Mouse (Mus musculus) frontal cortex, adult (tissue): ENCODE measurements at regions not wholly inside any gene's neighbourhood (a gene's known extent, or its start where the extent isn't known, plus 50 kb on each side); places are given as distances from the start of the nearest gene placed in this dataset.

ENCODE experiments used
- ATAC-seq: cut with Nextera tagmentation; 2 replicates; pipeline ENCODE4 v1.9.2; 2017; ENCODE audit warnings: mild to moderate bottlenecking, moderate library complexity, mixed read lengths; ENCODE audit not compliant: low TSS enrichment

DNA sequence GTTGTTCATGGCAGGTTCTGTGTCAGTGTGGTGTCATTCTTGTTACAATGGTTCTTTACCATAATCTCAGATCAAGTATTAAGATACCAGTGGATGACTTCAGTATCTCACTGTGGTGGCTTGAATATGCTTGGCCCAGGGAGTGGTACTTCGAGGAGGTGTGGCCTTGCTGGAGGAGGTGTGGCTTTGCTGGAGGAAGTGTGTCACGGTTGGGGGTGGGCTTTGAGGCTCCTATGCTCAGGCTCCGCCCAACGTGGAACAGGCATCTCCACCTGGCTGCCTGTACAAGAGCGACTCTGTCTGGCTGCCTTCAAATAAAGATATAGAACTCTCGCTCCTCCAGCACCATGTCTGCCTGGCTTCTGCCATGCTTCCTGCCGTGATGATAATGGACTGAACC is 63.6 kb downstream of the Cd2 start:
- ATAC-seq, result no peak

GRCm38 (mm10) chr3:101219897-101220296 is 67.8 kb downstream of the Cd2 start:
- no peak for ATAC-seq

GRCm38 (mm10) chr3:101216711-101217110 is 71.0 kb downstream of the Cd2 start:
- no peak for ATAC-seq

DNA sequence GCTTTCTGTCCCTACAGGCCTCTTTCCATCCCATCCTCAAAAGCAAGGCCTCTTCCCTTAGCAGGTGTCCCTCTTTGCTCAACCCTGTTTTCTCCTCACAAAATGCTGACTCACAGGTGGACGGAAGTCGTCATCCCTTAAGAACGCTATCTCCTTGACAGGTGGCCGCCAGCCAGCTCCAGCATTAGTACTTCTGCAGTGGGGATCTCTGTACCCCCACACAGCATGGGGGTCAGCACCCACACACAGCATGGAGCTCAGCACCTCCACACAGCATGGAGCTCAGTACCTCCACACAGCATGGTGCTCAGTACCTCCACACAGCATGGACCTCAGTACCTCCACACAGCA is 74.6 kb downstream of the Cd2 start:
- peak; percentile 18; the same call in 1 of the 2 replicates for ATAC-seq

DNA sequence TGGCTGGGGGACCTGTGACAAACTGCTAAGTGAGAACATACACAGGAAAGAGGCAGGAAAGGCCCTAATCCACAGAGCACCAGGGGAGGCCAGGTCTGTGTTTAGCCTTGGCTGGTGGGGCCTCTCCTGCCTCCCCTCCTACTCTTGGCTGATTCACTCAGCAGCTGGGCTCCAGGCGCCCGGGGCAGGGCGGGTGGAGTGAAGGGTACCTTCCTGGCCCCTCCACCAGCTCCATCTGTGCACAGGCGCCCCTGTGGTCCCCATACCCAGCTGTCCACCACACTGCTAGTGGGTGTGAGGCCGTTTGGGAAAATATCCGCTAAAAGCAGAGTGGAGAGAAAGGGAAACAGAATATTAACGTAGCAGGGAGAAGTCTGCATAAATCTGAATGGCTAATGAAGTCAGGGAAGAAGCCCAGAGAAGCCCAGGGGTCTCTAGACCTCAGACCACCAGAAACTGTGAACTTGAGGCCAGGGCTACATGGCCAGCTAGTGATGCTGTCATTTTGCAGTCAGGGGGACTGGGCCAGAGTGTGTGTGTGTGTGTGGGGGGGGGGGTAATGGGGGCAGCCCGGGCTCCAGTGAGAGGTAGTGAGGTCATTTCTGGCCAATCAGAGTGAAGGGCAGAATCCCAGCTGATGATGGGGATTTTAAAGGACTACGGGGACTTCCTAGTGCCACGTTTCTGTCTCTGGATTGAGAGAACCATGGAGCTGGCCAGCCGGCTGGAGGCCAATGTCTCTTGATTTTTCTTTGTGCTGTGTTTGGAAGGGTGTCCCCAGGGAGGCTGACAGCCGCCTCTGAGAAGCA is 75.1 kb downstream of the Cd2 start:
- peak; percentile 18; the same call in 1 of the 2 replicates for ATAC-seq

GRCm38 (mm10) chr3:101211936-101212335 is 75.8 kb downstream of the Cd2 start:
- ATAC-seq, result no peak

- no peak for ATAC-seq
Observed at GRCm38 (mm10) chr3:101209546-101209945, 78.2 kb downstream of the Cd2 start.

GRCm38 (mm10) chr3:101208751-101209150 is 79.0 kb downstream of the Cd2 start:
- no peak for ATAC-seq

DNA sequence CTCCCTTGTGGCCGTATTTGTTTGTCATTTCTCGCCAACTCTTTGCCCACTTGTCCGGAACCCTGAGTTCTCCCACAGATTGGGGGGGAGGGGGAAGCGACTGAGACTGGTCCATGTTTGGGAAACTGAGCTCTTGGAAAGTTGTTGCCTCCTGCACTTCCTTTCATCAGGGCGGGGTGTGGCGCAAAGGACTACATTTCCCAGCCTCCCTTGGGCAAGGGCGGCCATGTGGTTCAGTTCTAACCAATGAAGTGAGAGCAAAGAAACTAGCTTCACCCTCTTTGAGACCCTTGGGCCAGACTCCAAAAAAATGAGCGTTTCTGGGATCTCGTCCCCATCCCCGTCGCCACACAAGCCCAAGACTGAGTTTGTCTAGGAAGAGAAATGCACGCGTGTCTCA is 81.6 kb downstream of the Cd2 start:
- 0 out of 2 replicates have a peak, but pooled peaks have one; percentile 62 for ATAC-seq

DNA sequence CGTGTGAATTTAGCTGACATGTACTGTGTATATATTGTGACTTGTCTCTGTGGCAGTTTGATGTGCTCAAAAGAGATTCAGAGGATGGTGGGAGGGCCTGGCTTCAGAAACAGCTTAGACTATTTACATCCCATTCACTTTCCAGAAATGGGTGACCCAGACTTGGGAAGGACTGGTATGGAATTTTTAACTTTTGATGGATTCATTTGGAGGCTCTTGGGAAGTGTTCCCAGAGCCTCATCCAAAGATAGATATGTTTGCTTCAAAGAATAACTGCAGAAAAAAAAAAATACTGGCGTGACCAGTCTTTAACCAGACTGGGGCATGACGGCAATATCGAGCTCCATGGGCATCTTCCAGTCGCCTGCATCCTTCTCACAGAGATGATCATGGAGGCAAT is 84.6 kb upstream of the Ptgfrn start:
- ATAC-seq, result peak; percentile 90

DNA sequence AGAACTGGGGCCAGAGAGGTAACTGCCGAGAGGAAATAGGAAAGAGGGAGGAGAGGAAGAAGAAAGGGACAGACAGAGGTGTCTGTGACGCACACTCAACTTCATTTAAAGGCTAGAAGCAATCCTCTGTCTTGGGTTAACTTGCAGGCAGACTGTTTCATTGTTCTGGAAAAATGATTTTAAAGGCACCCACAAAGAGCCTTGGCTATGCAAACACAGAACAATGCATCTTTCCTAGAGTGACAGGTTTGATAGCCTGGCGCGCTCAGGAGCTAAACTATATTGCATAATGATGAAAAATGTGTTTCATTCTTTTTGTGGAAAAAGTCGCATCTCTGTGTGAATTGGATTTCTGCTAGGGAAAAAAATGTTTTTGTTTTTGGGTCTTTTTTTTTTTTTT is 84.2 kb upstream of the Ptgfrn start:
- peak; percentile 47 for ATAC-seq

DNA sequence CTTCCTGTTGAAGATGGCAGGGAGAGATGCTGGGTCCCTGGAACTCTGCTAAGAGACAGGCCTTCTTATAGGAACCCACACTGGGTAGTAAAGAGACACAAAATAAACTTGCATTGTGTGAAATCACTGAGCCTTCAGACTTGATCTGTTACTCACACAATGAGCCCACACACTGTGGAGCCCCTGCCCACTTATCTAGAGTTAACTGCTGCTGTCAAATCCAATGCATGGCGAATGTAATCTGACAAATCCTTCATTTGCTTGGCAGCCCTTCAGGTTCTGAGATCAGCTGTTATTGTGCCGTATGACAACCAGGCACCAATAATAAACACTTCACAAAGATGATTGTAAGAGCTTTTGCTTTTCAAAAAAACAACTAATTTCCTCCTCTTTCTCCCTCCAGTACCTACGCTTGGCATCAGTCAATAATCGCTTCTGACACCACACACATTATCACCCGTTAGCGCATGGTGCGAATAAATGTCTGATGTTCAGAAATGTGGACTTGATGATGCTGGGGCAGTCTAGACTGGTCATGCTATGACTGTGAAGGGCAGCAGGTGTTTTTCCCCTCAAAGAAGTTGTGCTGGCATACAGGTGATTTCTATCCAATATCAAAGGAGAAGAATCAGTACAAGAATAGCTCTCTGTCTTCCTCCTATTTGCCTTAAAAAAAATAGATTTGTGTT is 81.4 kb upstream of the Ptgfrn start:
- ATAC-seq, result no peak

GRCm38 (mm10) chr3:101181958-101182357 is 71.9 kb upstream of the Ptgfrn start:
- no peak for ATAC-seq

- peak; percentile 62 for ATAC-seq
Observed at GRCm38 (mm10) chr3:101173954-101174353, 63.9 kb upstream of the Ptgfrn start.

DNA sequence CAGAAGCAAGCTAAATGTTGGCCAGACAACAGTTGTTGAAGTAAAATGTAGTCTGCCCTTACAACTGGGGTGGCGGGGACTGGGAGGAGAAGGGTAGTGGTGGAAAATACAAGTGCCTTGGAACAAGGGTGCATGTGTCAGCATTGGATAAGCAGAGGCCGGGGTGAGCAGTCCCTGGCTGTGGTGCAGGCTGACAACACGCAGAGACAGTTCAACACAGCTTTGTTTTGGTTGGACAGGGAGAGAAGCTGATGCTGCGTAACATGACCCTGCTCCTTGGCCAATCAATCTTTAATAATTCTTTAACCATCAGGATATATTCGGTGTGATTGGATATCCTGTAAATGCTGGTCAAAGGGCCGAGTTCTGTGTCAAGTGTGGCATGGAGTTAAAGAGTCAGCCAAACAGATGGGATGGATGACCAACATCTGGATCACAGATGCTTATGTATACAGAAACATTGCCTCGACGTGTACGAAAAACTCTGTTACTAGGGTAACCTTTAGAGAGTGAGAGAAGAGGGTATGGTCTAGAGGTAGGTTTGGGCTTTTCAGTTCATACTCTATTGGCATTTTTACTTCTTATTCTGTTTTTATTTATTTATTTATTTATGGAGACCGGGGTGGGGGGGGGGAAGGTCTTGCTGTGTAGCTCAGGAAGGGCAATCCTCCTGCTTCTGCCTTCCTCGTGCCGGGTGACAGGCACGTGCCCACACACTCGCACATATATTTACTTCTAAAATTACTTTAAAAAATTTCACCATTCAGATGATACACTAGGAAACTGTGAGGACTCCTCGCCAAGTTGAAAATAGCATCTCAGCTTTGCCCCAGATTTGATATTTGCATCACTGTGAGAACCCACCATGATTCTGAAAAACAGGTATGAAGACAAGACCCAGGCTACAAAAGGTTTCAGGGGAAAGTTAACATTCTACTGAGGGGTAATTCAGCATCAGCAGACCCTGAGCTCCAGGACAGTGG is 60.2 kb upstream of the Ptgfrn start:
- ATAC-seq, result peak; percentile 71

- ATAC-seq, result no peak
Observed at GRCm38 (mm10) chr3:101167026-101167425, 56.9 kb upstream of the Ptgfrn start.

- ATAC-seq, result no peak
Observed at GRCm38 (mm10) chr3:101166580-101166979, 56.5 kb upstream of the Ptgfrn start.

DNA sequence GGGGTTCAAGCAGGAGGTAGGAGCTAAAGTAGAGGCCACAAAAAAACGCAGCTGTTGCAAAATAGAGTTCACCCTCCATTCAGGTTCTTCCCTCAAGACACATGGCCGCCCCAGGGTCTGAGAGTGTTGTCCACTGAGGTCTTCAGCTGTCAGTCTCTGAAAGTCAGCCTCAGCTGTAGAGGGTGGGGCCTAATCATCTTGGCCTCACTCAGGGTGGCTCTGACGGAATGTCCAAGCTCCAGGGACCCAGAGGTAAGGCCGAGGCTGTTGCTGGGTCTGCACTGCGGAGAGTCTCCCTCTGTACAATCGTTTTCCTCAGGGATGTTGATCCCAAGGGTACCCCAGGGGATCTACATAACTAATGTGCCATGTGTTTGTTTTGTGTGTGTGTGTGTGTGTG is 55.2 kb upstream of the Ptgfrn start:
- ATAC-seq, result no peak

- ATAC-seq, result no peak
Observed at GRCm38 (mm10) chr3:101164771-101165170, 54.7 kb upstream of the Ptgfrn start.

DNA sequence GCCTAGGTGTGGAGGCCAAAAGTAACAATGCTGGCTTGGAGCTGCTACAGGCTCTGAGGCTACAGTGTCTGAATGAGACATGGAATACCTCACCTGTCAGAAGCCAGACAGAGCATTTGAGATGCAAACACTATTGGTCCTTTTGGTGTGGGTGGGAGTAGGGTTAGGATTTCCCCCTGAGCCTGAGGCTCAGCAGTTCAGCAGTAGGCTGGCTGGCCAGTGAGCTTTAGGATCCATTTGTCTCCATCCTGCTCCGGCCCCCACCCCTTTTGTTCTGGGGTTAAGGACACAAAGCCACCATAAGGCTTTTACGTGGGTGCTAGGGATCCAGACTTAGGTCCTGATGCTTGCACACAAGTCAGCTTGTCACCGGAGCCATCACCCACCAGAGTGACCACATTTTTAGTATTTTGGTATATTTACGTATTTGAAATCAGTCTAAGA is 53.9 kb upstream of the Ptgfrn start:
- no peak for ATAC-seq

GRCm38 (mm10) chr3:101163160-101163990 is 53.3 kb upstream of the Ptgfrn start:
- ATAC-seq, result peak; percentile 66
